Mouse (Mus musculus) forebrain, embryonic 13.5 days (tissue): Measurements from ENCODE around the gene Atp2b1. TPM values are rescaled to one million over a fixed set of nuclear protein-coding genes. Genes with fewer than 3 reads are reported as not detected.
"Not testable (repeated sequence)": the region's sequence is repeated elsewhere in the genome, so short reads cannot be mapped to it uniquely, and the experiment has no call there.

Experiments used
- ATAC-seq: fragments of 200-750 bp; cut with Nextera tagmentation; 2 replicates; pipeline ENCODE4 v1.8.0; 2017
- H3K27ac ChIP-seq: fragments of 300-500 bp; sonication (generic); 2 replicates; pipeline ENCODE4 v1.5.1; 2015; ENCODE audit warnings: inconsistent platforms, mild to moderate bottlenecking, moderate library complexity
- H3K27me3 ChIP-seq: fragments of 300-500 bp; sonication (generic); 2 replicates; pipeline ENCODE4 v1.6.1; 2015; ENCODE audit warnings: mild to moderate bottlenecking, inconsistent platforms
- H3K36me3 ChIP-seq: fragments of 300-500 bp; sonication (generic); 2 replicates; pipeline ENCODE4 v1.6.1; 2015; ENCODE audit warnings: mild to moderate bottlenecking, inconsistent platforms; ENCODE audit not compliant: poor library complexity, severe bottlenecking
- H3K4me1 ChIP-seq: fragments of 300-500 bp; sonication (generic); 2 replicates; pipeline ENCODE4 v1.6.1; 2015; ENCODE audit warnings: inconsistent platforms
- H3K4me2 ChIP-seq: fragments of 300-500 bp; sonication (generic); 2 replicates; pipeline ENCODE4 v1.6.1; 2015; ENCODE audit warnings: inconsistent platforms, mild to moderate bottlenecking, moderate library complexity
- H3K4me3 ChIP-seq: fragments of 300-500 bp; sonication (generic); 2 replicates; pipeline ENCODE4 v1.5.1; 2015; ENCODE audit warnings: mild to moderate bottlenecking, inconsistent platforms
- H3K9ac ChIP-seq: fragments of 300-500 bp; sonication (generic); 2 replicates; pipeline ENCODE4 v1.6.1; 2015; ENCODE audit warnings: mild to moderate bottlenecking, inconsistent platforms
- H3K9me3 ChIP-seq: fragments of 300-500 bp; sonication (generic); replicated peaks from 2 replicates; pipeline ENCODE4 v1.6.1; 2016; ENCODE audit warnings: inconsistent platforms
- WGBS: fragments of 180-500 bp; shearing (Covaris S2); methylation state at CpG from one replicate; pipeline ENCODE4 v1.1.7; 2015; 5-methylcytosine and 5-hydroxymethylcytosine counted together
- polyA plus RNA-seq: library from polyadenylated mRNA; unstranded; fragments of >200 nt; fragmentation: Nextera tagmentation; extraction: Ambion mirVana; gene quantifications from 2 replicates; pipeline ENCODE4 v1.2.1, GENCODE M21; 2015

Atp2b1 gene
- polyA plus RNA-seq, 1 experiment from 2014 or later, result 103 TPM

DNA sequence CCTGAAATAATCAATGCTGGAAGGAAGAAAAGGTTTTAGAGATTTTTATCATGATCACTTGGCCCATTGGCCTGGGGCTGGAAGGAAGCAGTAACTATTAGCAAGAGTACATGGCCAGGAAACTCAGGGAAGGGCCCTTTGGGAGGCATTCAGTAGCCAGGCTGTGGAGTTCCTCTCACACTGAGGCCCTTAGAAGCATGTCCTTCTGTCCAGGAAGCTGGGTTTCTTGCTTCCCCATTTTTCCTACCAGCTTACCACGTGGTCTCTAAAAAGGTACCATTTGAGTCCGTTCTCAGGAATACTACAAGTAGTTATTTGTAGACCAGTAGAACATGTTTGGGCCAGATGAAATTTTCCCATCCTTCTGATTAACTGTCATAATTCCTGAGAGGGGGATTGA, 58.2 kb downstream of the Atp2b1 start:
- 90% methylated on average over 2 of the region's 2 CpGs for WGBS
- H3K27ac ChIP-seq, result no peak overlapping the region
- H3K4me2 ChIP-seq, result no peak overlapping the region
- no peak overlapping the region for H3K9ac ChIP-seq
- peaks cover 9% of the 10 kb centered on the region for H3K36me3 ChIP-seq
- ATAC-seq, result no peak
- H3K4me3 ChIP-seq, result no peak overlapping the region
- H3K27me3 ChIP-seq, result no peaks in the 10 kb centered on the region
- H3K4me1 ChIP-seq, result no peaks in the 10 kb centered on the region
- H3K9me3 ChIP-seq, result 0 out of 2 replicates have a peak, but pooled peaks cover 3% of the 10 kb centered on the region

DNA sequence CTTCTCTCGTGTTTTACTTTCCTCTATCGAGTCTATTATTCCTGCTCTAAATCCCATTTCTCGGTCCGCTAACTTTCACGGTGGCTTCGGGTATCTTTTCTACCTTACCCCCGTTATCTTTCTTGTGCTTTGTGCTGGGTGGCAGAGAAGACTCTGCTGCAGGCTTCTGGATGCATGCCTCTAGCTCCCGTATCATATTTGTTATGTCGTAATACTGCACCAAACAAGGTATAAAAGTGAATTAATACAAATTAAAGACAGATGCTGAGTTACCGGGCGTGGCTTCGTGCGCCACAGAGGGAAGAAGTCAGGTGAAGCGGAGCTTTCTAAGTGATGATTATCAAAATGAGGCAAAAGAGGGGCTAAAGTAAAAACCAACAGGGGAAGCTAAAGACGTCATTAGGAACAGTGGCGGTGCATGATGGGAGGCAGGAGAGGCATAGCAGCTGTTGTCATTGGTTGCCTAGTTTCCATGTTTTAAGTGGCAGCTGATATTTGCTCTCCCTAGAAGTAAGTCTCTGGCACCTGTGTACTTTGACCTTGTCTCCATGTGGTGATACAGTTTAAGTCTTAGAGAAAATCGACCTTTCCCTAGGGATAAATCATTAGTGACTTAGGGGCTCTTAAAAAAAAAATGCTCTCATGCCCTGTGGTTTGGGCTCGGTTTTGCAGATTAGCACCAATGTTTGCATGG, 58.9 kb downstream of the Atp2b1 start:
- Histone ChIP-seq H3K36me3 (peaks cover 9% of the 10 kb centered on the region), H3K4me1 (no peaks in the 10 kb centered on the region), H3K27me3 (no peaks in the 10 kb centered on the region), H3K4me3 (no peak overlapping the region), H3K9ac (no peak overlapping the region), H3K4me2 (no peak overlapping the region), H3K27ac (no peak overlapping the region), H3K9me3 (0 out of 2 replicates have a peak, but pooled peaks cover 3% of the 10 kb centered on the region)
- ATAC-seq, result no peak
- 70% methylated on average over 18 of the region's 18 CpGs for WGBS

DNA sequence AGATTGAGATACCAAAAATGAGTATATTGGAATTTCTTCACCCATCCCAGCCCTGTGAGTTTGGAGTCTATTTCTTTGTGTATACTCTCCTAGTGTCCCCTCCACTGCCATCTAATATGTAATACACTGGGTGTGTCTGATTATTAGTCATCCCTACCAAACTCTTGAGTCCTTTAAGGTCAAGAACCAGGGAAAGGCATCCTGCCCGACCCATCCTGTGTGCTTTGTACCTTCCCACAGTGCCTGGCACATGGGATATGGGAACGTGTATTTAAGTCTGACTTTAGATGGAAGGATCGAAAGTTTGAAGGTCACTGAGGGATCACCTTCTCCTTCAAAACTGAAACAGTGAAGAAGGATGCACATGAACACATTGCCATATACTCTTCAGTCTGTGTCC, 60.4 kb downstream of the Atp2b1 start:
- Histone ChIP-seq H3K4me2 (no peak overlapping the region), H3K4me3 (no peak overlapping the region), H3K27ac (no peak overlapping the region), H3K9me3 (0 out of 2 replicates have a peak, but pooled peaks cover 3% of the 10 kb centered on the region), H3K9ac (no peak overlapping the region), H3K4me1 (no peaks in the 10 kb centered on the region), H3K27me3 (no peaks in the 10 kb centered on the region), H3K36me3 (no peaks in the 10 kb centered on the region)
- WGBS, result 96% methylated on average over 3 of the region's 3 CpGs
- ATAC-seq, result no peak

DNA sequence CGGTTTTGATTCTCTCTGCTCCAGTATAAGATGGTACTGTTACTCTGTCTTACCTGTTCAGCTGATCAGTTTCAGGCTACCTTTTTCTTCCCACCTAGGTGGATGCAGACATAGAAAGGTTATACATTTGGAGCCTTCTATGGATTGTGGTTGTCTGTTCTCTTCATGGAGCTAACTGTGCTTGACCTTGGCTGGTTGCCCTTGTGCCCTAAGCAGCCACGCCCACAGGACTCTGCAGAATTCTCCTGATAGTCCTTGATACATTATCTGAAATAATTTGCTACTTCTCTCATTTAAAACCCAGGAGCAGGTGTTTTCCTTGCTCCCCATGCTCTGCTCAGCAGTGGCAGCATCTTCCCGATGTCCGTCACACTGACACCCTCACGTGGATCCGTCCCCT, 61.4 kb downstream of the Atp2b1 start:
- no peak for ATAC-seq
- Histone ChIP-seq H3K9ac (no peak overlapping the region), H3K36me3 (no peaks in the 10 kb centered on the region), H3K9me3 (0 out of 2 replicates have a peak, but pooled peaks cover 3% of the 10 kb centered on the region), H3K27me3 (no peaks in the 10 kb centered on the region), H3K4me3 (no peak overlapping the region), H3K27ac (no peak overlapping the region), H3K4me1 (no peaks in the 10 kb centered on the region), H3K4me2 (no peak overlapping the region)
- WGBS, result 79% methylated on average over 6 of the region's 6 CpGs

DNA sequence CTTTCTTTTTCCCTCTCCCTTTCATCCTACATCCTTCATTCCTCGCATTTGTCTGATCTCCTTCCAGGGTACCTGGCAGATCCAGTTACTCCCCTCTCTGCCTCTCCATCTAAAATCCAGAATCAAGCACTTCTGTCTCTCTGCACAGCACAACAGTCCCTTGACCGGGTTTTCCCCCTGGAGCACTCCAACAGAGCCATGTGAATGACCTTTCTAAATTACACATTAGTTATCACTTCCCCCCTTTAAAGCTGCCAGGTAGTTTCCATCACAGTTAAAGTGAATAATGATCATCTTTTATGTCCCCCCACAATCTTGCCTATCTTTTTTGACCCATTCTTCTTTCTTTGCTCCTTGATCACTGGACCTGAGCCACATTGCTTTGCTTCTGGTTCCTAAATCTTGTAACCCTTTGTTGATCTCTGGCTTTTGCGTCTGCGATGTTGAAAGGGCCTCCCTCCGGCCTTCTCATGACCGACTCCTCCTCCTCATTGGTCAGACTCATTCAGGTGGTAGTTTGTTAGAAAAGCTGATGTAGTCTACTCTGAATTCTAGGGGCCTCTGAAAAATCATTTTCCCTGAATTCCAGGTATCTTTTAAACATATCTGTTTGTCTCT, 62.8 kb downstream of the Atp2b1 start:
- H3K9ac ChIP-seq, result no peak overlapping the region
- no peak for ATAC-seq
- H3K4me1 ChIP-seq, result no peaks in the 10 kb centered on the region
- no peaks in the 10 kb centered on the region for H3K27me3 ChIP-seq
- no peak overlapping the region for H3K27ac ChIP-seq
- 49% methylated on average over 6 of the region's 6 CpGs for WGBS
- 0 out of 2 replicates have a peak, but pooled peaks cover 3% of the 10 kb centered on the region for H3K9me3 ChIP-seq
- no peak overlapping the region for H3K4me3 ChIP-seq
- no peak overlapping the region for H3K4me2 ChIP-seq
- no peaks in the 10 kb centered on the region for H3K36me3 ChIP-seq

DNA sequence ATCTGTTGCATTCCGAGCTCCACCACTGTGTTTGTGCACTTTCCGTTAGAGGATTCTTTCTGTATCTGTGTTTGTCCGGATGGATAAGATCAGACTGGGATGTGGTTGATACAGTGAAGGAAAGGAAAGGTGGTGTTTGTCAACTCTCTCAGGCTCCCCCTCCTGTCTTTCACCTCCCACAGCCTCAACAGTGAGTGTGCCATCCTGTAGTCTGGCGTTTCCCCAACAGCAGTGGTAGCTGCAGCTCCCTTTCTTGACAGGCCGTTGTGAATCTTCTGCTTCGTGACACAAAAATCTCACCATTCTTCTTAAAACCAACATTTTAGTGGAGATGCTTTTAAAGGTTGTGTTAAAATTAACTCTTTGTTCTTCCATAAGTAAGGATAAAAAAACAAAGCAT, 64.6 kb downstream of the Atp2b1 start:
- H3K9ac ChIP-seq, result no peak overlapping the region
- 86% methylated on average over 6 of the region's 6 CpGs for WGBS
- no peaks in the 10 kb centered on the region for H3K36me3 ChIP-seq
- no peak overlapping the region for H3K4me3 ChIP-seq
- H3K27ac ChIP-seq, result no peak overlapping the region
- no peaks in the 10 kb centered on the region for H3K27me3 ChIP-seq
- H3K4me2 ChIP-seq, result no peak overlapping the region
- H3K4me1 ChIP-seq, result no peaks in the 10 kb centered on the region
- H3K9me3 ChIP-seq, result no peaks in the 10 kb centered on the region
- no peak for ATAC-seq

DNA sequence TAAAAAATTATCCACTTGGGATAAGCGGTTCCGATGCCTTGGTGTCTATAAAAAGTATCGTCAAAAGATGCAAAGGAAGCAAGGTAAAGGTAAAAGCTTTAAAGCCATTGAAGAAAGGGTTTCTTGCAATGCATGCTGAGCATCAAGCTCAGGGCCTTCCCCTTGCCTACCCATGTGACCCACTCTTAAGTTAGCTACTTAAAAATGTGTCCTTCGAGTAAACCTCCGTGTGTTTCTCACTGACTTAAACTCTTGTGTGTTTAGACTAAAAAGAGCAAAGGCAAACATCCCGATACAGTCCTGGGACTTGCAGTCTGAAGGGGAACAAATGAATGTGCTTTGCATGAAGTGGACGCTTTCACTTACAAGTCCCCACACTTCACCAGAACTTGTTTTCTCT, 65.1 kb downstream of the Atp2b1 start:
- H3K4me1 ChIP-seq, result no peaks in the 10 kb centered on the region
- H3K27me3 ChIP-seq, result no peaks in the 10 kb centered on the region
- H3K27ac ChIP-seq, result no peak overlapping the region
- 84% methylated on average over 7 of the region's 7 CpGs for WGBS
- no peaks in the 10 kb centered on the region for H3K9me3 ChIP-seq
- H3K36me3 ChIP-seq, result no peaks in the 10 kb centered on the region
- H3K4me2 ChIP-seq, result no peak overlapping the region
- H3K4me3 ChIP-seq, result no peak overlapping the region
- no peak for ATAC-seq
- no peak overlapping the region for H3K9ac ChIP-seq

DNA sequence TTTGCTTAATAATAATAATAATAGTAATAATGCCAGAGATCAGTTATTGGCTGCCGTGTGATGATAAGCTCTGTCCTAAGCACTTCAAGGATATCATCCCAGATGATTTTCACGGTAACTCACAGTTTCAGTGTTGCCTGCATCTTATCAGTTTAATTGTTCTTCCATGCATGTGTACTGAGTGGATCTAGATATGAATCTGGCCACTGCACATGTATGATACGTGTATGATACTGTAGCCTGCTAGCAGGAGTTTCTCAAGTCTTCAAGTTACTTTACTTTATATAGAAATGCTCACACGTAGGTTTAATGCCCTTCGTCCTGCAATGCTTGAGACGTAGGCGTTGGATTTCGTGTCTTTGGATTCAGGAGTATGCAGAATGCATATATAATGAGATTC, 65.7 kb downstream of the Atp2b1 start:
- no peak for ATAC-seq
- Histone ChIP-seq H3K4me3 (no peak overlapping the region), H3K27me3 (no peaks in the 10 kb centered on the region), H3K4me2 (no peak overlapping the region), H3K36me3 (no peaks in the 10 kb centered on the region), H3K9me3 (no peaks in the 10 kb centered on the region), H3K27ac (no peak overlapping the region), H3K9ac (no peak overlapping the region), H3K4me1 (no peaks in the 10 kb centered on the region)
- WGBS, result 87% methylated on average over 8 of the region's 8 CpGs

DNA sequence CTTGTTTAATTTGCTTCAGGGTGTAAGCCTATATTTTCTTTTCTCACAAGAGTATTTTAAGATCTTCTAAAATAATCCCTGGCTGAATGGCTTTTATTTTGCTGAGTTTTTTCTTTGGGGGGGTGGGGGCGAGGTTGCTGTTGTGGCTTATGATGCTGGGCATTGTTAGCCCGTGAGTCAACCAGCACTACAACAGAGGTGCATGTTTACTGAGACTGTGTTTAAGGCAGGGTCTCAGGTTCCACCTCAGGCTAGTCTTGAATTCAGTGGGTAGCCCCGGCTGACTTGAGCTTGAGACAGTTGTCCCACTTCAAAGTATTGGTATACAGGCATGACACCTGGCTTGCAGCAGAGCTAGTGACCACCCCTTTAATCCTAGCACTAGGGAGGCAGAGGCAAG, 77.8 kb downstream of the Atp2b1 start:
- no peaks in the 10 kb centered on the region for H3K27me3 ChIP-seq
- H3K9ac ChIP-seq, result no peak overlapping the region
- H3K4me3 ChIP-seq, result no peak overlapping the region
- H3K27ac ChIP-seq, result no peak overlapping the region
- H3K9me3 ChIP-seq, result no peaks in the 10 kb centered on the region
- no peaks in the 10 kb centered on the region for H3K4me1 ChIP-seq
- ATAC-seq, result no peak
- WGBS, result 82% methylated on average over 3 of the region's 3 CpGs
- no peak overlapping the region for H3K4me2 ChIP-seq
- H3K36me3 ChIP-seq, result peaks cover 44% of the 10 kb centered on the region

DNA sequence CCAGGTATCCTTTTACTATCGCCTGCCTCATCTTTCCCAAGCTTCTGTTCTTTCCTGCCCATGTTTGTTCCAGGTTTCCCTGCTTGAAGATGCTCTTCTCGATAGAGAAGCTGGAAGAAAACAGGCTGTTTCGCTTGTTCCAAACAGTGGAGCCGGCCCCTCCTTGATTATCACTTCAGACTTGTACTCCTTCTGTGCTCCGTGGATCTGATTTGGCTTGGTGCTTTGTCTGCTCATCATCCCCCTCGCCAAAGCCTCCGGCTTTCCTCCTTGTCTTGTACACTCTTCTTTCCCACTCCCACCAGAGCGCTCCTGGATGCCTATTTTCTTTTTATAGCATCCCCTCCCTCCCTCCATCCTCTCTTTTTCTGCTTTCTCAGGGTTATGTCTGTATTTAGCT, 79.0 kb downstream of the Atp2b1 start:
- Histone ChIP-seq H3K9me3 (no peaks in the 10 kb centered on the region), H3K4me2 (no peak overlapping the region), H3K9ac (no peak overlapping the region), H3K36me3 (peaks cover 47% of the 10 kb centered on the region), H3K27ac (no peak overlapping the region), H3K4me1 (no peaks in the 10 kb centered on the region), H3K4me3 (no peak overlapping the region), H3K27me3 (no peaks in the 10 kb centered on the region)
- 94% methylated on average over 8 of the region's 8 CpGs for WGBS
- ATAC-seq, result no peak

DNA sequence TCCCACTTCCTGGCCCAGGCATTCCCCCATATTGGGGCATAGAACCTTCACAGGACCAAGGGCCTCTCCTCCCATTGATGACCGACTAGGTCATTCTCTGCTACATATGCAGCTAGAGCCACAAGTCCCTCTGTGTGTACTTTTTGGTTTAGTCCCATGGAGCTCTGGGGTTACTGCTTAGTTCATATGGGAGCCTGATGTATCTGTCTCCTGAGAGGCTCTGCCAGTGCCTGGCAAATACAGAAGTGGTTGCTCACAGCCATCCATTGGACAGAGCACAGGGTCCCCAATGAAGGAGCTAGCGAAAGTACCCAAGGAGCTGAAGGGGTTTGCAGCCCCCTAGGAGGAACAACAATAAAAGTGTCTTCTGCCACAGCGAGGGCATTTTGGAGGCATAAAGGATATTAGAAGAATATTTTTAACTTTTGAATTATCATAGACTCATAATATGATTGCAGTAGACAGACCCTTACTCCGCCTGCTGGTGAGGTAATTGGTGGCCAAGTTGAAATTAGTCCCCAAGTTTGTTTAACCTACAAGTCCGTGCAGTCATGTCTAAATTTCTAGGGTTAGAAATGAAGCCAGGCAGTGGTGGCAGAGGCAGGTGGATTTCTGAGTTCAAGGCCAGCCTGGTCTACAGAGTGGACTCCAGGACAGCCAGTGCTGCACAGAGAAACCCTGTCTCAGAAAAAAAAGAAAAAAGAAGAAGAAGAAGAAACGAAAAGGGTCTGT, 81.0 kb downstream of the Atp2b1 start:
- ATAC-seq, H3K9ac ChIP-seq, H3K9me3 ChIP-seq, H3K27me3 ChIP-seq, H3K4me2 ChIP-seq, H3K4me1 ChIP-seq, H3K4me3 ChIP-seq, H3K27ac ChIP-seq: not testable (repeated sequence)
- H3K36me3 ChIP-seq, result peaks cover 51% of the 10 kb centered on the region
- 90% methylated on average over 6 of the region's 6 CpGs for WGBS

DNA sequence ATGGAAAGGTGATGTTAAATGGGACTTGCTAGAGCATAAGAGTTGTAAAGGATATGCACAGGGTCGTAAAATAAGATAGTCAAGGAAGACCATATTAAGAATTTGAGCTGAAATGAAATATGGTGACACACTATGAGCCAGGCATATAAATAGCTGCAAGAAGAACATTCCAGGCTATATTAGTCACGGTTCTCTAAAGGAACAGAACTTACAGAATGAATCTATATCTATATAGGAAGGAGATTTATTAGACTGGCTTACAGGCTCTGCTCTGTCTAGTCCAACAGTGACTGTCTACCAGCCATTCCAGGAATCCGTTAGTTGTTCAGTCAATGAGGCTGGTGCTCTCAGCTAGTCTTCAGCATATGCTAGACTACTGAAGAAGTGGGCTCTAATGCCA, 90.7 kb downstream of the Atp2b1 start:
- no peak overlapping the region for H3K9ac ChIP-seq
- peaks cover 38% of the 10 kb centered on the region for H3K36me3 ChIP-seq
- whole genome bisulfite sequencing, result 92% methylated on average over 3 of the region's 3 CpGs
- no peak for ATAC-seq
- H3K4me3 ChIP-seq, result no peak overlapping the region
- H3K27me3 ChIP-seq, result no peaks in the 10 kb centered on the region
- no peaks in the 10 kb centered on the region for H3K9me3 ChIP-seq
- H3K4me2 ChIP-seq, result no peak overlapping the region
- H3K4me1 ChIP-seq, result no peaks in the 10 kb centered on the region
- H3K27ac ChIP-seq, result no peak overlapping the region
